Mouse (Mus musculus) left cerebral cortex, adult 18-20 months (tissue): ENCODE results near the gene Man1c1. TPM values are rescaled to one million over a fixed set of nuclear protein-coding genes. Genes with fewer than 3 reads are reported as not detected.
A peak's percentile ranks its signal among the peaks of the same experiment; 100 is the strongest.

ENCODE experiments used
- DNase-seq, 2 experiments: peaks; one replicate each; pipeline ENCODE4 v3.0.0; 2021 to 2022; ENCODE audit warnings: low spot score in 2 of 2, mixed read lengths in 1 of 2
- total RNA-seq, 2 experiments: library from RNA; stranded (reverse); gene quantifications; 2 replicates each; pipeline ENCODE4 v1.2.3; 2021

Man1c1 gene
- total RNA-seq, 2 experiments from 2014 or later, result 44.5 to 45.6 TPM

DNA sequence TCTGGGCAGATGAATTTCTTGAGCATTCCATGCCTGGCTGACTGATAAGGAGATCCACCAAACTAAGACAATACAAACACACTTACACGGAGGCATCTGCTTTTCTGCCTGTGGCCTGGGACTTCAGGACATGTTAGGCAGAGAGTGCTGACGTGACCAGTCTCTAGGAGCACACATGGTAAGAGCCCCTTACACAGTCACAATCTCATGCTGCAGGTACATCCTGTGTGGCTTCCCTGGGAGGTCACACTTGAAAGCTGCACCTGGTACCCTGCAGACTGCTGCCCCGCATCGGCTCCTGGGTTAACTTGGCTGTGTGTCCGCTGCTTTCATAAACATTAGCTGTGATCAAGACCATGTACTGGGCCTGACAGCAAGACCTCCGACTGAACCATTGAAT lies 59.7 kb downstream of the Man1c1 start:
- no peak for DNase-seq

DNA sequence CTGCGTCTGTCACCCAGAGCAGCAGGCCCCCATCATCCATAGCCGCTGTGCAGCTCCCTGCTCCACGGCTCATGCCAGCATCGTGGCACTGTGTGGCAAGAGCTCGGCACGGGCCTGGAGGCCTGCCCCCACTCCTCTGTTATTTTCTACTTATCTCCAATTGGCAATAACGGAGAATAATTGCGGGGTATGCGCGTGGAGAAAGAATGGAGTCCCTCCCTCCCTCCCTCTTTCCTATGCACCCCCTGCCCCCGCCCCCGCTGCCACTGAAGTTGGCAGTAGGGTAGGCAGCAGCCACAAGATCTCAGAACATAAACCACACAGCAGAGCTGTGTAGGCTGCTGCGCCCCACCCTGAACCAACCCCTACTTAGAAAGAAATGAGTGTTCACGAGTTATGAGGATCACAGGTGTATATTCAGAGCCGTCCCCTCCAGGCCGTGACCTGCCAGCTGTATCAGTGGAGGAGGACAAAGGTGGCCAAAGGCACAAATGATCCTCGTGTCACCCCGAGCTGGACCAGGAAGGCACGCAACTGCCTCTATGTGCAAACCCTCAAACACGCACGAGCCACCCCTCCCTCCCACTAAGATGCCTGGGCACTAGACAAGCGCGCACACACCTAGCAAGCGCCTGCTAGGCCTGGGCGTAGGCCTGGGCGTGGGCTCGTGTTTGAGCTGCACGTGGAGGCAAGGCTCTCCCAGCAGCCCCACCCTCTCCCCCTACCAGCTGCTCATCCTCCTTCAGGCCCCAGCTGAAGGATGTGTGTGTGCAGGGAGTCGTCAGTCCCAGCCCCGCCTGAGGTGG lies 62.2 kb downstream of the Man1c1 start:
- peak; percentile 43 to 66 for DNase-seq

DNA sequence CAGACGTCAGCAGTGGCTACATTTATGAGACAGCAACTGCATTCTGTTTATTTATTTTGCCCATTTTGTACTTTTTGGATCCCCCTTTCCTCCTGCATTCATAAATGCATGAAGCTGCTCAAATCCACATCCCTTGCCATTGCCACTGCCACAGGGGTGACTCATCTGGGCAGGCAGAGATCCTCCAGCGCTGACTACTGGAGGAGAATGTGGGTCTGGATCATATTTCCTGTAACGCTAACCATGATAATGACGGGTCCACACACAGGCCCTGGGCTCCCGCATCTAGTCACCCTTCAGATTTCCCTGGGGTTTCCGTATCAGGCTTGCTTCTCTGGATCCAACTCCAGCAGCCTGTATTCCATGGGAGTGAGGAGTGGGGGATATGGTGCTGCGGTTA lies 64.8 kb downstream of the Man1c1 start:
- DNase-seq, result no peak

DNA sequence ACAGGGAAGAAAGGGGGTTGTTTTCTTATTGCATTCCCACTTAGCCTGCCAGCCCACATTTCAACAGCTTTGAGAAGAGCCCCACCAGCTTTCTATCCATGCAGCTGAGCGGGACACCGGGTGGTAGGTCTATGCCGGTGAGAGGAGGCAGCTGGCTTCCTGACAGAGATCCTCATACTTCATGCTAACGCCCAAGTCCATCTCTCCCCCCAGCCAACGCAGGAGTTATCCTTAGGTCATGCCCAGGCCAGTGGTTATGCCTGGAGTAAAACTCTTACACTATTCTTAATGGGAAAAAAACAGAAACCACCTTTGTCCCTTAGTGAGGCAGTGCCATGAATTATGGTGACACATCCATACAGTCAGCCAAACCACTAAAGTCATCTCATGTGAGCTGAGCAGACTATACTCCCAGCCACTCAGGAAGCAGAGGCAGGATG lies 66.0 kb downstream of the Man1c1 start:
- no peak for DNase-seq

DNA sequence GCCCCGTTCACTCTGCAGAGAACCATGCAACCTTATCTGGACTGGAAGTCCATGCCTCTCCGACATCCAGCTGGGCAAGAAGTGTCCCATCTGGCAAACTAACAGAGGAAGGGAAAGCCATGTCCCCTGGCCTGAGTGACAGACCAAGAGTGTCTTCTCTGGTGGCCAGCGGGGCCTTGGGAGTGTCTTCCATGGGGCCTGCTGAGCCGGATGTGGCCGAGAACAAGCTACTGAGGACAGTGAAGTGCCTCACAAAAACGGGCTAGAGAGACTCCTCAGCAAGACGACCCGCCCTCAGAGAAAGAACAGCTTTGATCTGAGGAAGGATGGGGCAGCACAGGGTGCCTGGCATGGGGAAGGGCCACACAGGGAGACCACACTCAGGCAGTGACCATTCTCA lies 67.7 kb downstream of the Man1c1 start:
- no peak for DNase-seq

DNA sequence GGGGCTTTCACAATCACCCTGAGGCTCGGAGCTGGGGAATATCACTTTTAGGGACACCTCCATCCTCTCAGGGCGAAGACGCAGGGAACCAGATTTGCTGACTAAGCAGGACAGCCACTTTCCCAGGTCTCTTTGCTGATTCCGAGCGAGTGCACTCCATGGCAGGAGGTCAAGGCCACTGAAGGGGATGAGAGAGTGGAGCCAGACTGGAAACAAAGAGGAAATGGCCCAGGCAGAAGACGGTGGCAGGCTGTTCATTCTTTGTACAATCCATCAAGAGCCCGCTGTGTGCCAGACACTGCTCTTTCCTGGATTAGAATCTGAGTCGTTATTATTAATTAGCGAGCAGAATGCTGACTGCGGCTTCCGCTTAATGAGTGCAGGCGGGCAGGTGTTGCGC lies 70.1 kb downstream of the Man1c1 start:
- DNase-seq, result no peak

DNA sequence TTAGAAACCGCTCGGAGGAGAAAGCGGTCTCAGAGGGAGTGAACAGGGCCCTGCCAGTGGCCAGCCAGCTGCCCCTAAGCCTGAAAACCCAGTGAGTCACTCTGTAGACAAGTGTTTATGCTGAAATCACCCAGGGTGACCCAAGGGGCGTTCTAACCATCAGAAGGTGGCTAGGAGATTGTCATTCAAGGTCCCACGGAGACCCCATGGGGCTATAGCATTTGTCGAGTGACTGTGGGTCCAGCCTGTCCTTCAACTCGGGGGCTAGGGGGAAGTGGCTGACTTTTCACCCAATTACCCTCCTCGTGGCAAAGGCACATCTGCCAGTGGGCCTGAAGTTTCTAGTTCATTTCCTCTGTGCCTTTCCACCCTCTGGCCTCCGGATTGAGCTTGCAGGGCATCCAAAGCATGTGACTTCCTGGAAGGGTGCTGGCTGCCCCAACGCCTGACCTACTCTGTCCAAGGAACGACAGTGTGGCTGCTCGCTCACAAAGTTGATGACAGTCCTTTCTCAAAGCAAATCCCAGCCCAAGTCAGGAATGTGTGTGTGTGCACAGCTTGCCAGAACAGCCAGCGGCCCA lies 71.9 kb downstream of the Man1c1 start:
- DNase-seq, result no peak

DNA sequence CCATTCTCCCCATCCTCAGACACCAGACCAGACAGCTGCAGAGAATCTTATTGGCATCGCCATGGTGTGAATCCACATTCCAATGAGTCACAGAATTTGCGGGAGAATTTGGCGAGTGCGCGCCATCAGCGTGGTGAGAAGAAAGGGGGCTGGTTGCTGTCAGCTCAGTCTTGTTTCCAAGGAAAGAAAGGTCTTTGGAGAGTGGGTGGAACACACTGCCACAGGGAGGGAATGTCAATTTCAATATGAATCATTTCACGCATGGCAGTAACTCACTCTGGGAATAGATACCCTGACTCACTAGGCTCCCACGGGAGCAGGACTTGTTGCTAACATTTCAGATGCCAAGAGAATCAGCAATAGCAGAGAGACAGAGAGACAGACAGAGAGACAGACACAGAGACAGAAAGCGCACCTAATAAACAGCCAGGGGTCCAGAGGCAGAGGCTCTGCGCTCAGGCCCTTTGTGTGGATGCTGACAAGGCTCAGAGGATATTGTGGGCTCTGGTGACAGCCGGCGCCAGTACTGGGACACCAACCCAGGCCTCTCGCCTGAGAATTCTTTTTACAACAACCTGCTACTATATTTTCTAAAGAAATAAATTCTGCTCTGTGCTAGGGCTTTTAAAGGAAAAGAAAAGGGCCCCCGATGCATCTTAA lies 72.5 kb downstream of the Man1c1 start:
- DNase-seq, result peak; percentile 76 to 85

DNA sequence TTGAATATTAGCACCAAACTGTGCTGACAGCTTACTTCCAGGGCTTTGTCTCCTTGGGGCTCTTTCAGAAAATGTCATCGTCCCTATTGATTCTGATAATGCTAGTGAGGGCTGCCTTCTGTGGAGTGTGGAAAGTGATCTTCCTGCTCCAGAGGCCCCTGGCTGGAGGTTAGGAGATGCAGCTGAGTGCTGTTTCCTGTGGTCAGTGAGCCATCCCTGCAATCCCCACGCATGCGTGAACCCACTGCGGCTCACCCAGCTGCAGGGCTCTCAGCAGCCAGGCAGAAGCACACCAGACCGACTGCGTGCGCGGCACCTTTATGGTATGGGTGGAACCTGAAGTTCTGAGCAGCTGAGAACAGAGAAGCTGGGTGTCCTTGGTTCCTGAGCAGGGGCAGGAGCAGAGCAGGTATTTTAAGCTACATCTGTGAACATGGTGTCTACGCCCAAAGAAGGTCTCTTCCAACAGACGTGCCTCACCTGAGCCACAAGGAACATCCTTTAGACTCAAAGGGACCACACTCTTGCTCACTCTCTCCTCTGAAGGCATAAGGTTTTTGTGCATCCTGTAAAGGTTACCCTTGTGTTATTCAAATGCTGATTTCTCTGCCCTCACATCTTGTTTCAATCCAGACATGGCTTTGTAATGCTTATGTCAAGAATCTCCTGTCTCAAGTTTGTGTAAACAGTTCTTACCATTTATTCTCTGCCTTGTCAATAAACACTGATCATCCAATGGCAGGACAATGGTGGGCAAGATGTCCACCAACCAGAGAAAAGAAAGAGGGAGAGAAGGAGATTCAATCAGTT lies 75.3 kb downstream of the Man1c1 start:
- no peak for DNase-seq

DNA sequence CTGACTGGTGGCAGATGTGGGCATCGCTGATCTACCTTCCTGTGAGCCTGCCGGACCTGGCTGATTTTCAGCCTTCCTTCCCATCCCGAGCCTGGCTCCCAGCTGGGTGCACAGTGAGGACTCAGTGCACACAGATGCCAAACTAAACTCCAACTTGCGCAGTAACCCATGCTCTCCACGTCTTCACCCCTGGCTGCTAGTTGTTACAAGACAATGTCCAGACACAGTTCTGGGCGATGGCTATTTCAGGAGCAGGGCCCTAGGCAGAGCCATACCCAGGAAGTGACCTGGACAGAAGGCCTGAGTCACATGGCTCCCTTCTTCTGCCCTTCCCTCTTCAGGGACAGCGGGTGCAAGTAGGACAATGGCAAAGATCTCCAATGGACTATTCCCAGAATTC lies 76.0 kb downstream of the Man1c1 start:
- no peak for DNase-seq

DNA sequence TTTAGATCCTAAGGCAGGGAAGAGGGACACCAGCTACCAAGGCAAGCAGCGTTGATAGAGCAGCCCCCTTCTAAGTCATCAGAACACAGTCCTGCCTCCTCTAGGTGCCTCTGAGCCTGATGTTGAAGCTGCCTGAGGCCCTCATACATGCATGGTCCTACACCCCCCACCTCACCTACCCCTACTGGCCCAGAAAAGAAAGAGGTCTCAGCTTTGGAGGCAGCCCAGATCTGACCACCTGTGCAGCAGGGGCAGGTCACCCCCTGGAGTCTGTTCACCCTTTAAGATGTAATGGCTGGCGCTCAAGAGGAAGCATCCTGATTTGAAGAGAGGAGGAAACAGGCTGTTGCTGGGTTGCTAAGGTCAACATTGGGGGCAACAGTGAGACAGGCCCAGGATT lies 77.2 kb downstream of the Man1c1 start:
- DNase-seq, result no peak

DNA sequence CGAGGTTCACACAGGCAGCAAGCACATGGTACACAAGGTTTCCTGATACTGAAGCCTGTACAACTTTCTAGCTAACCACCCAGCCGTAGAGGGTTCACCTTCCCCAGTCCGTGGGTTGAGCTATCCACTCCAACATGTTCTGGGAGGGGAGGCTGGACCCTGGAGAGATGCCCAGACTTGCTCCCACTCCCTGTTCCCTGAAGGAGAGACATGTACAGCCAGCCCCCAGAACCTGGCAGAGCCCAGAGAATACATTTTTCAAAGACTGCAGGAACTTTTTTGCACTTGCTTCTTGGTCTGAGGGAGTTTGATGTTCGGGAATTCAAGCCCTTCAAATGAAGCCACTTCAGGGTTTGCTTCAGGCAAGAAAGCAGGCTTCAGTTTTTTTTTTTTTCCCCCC lies 77.7 kb downstream of the Man1c1 start:
- DNase-seq, result peak; percentile 74 to 86

DNA sequence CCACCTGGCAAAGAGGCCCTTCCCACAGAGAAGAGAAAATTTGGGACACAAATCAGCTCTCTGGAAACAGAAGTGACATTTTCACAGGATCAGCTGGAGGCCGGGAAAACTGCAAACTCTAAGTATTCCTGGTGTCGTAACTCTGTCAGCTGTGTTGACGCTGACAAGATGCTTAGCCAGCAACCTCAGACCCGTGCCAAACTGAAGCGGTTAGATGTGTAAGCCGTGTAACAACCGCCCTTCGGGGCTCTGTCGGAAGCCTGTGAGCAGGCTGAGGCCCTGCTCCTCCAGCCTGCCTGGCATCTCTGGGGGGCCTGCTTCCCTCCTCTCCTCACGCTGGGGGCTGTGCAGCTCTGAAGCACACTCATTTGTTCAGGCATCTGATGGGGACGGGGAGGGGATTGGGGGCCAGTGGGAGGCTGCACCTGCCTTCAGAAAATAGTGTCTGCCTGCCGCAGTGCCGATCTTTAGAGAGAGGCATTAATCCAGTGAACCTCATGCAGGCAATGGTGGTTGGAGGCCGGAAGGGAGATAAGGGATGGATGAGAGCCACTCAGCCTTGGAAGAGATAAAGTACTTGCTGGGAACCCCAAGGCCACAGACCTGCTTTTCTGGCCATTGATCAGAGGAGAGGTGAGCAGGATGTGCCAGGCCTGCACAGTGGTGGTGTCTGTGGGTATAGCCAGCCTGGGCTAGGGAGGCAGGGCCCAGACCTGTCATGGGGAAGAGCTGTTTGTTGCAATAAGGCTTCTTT lies 79.8 kb downstream of the Man1c1 start:
- peak; percentile 42 to 57 for DNase-seq

DNA sequence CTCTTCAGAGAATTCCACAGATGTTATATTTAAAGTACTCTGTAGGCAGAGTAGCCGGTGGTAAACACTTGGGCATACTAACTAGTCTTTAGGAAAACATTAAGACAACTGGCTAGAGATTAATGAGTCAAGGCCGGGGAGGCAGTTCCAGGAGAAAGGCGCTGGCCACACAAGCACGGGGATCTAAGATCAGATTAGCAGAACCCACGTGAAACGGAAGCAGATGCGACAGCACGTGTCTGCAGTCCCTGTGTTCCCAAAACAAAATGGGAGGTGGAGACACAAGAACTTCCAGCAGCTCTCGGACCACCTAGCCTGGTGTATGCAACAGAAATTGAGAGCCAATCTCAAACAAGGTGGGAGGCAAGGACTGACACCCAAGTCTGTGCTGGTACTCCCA lies 82.4 kb downstream of the Man1c1 start:
- no peak for DNase-seq

DNA sequence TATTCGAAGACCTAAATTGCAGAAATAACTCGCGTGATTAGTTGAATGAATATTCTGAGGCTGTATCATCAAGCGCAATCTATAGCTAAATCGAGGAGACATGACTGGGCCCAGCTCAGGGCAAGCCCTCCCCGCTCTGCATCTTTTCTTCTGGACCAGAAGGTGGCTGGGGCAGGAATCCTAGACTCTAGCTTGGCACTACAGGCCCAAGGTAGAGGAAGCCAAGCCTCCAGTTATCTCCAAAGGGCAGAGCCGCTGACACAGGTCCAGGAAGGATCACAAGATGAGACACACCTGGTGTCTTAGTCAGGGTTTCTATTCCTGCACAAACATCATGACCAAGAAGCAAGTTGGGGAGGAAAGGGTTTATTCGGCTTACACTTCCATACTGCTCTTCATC lies 83.8 kb downstream of the Man1c1 start:
- DNase-seq, result no peak

DNA sequence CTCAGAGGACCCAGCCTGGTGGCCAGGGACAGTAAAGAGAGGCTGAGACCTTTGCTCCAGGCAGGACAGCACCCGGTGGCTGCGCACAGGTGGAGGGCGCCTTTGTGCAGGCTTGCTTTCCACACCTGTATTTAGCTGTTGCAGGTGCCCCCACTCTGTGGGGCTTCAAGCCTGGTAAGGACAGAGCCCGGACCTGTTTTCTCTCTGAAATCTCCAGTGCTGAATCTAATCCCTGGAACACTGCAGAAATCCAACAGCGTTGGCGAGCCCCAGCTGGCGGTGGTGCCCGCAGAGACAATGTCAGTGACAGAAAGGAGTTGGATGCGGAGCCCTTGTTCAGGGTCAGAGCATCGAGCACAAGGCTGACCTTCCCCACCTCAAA lies 84.6 kb downstream of the Man1c1 start:
- no peak for DNase-seq

DNA sequence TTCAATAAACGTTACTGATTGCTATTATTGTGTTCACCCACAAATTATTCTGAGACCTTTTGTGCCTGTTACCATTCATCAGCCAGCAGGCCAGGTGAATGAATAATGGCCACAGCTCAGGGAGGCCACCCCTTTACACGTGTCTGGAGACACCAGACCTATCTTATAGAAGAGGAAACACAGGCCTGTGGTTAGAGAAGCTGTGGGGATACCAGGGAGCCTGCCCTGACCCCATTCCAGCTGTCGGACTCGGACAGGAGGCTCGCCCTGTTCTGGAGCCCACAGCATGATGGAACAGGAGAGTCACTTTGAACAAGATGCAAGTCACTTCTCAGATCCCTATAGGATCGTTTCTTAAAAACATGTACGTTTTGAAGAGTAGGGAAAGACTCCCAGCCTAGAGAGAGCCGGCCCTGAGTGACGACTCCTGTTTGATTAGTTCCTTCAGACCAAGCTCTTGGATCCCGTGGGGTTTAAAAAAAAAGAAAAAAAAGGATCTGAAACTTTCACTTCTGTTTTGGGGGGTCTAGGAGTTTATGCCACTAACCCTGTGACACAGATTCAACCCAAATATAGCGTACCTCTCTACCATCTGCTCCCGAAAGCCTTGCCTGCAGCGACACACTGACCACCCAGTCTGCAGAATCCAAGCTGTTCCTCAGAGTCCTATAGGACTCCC lies 85.1 kb downstream of the Man1c1 start:
- DNase-seq, result no peak

DNA sequence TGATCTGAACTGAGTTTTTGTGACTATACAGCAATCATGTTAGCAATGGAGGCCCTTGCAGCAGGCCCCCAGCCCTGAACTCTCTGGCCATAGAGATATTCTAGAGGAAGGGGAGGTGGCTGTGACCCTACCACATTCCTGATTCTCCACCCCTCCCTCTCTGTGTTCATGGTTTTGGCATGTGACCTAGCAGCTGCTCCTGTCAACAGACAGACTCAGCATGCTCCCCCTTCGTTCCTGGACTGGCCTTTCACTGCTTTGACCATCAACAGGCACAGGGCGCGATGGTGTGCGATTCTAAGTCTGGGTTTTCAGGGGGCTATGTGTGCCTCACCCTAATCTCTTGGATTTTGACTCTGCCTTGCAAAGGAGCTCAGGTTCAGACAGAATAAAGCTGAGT lies 86.3 kb downstream of the Man1c1 start:
- DNase-seq, result no peak

DNA sequence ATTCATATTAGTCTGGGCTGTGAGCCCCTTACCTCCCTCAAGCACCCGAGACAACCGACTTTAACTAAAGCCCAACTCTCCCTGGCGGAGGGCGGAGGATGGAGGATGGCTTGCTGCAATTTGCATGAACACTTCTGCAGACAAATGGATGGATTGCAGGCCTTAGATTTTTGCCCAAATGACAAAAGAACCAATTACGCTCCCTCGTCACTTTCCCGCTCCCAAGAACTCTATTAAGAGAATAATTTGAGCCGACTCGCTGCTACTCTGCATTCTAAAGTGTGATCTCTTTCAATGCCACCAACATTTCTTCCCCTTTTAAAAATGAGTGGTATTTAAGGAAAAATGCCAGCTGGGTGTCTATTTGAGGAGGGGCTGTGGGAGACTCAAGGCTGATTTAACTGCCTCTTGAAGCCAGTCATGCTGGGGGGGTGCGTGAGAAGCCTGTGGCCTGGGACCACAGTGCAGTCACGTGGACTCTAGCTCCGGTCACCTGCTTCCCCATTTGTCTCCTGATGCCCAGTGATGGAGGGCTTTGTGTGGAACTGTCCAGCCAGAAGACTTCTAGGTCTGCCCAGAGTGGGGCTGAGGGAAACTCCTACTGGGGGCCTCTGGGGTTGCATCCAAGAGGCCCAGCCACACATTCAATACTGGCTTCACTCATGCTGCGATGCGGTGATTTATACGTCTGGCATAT lies 88.0 kb downstream of the Man1c1 start:
- no peak for DNase-seq
